Mouse (Mus musculus) forebrain, embryonic 11.5 days (tissue): ENCODE data around the gene Slc11a2. TPM values are rescaled to one million over a fixed set of nuclear protein-coding genes. Genes with fewer than 3 reads are reported as not detected.
"Not testable (repeated sequence)": the region's sequence is repeated elsewhere in the genome, so short reads cannot be mapped to it uniquely, and the experiment has no call there.

Experiments
- ATAC-seq: fragments of 200-750 bp; cut with Nextera tagmentation; replicated peaks from 2 replicates; pipeline ENCODE4 v1.8.0; 2017; ENCODE audit warnings: moderate TSS enrichment; ENCODE audit not compliant: low FRiP score
- DNase-seq: peaks from one replicate; pipeline ENCODE4 v3.0.0-alpha.2; 2017; ENCODE audit warnings: low spot score
- H3K27ac ChIP-seq: fragments of 300-500 bp; sonication (generic); 2 replicates; pipeline ENCODE4 v1.5.1; 2014; ENCODE audit warnings: low read depth, low read length
- H3K27me3 ChIP-seq: fragments of 300-500 bp; sonication (generic); 2 replicates; pipeline ENCODE4 v1.6.1; 2014; ENCODE audit warnings: mild to moderate bottlenecking, low read length, mixed read lengths; ENCODE audit not compliant: control insufficient read depth, insufficient read depth
- H3K36me3 ChIP-seq: fragments of 300-500 bp; sonication (generic); 2 replicates; pipeline ENCODE4 v1.6.1; 2014; ENCODE audit warnings: mild to moderate bottlenecking, low read length, moderate library complexity, mixed read lengths; ENCODE audit not compliant: control insufficient read depth, insufficient read depth
- H3K4me1 ChIP-seq: fragments of 300-500 bp; sonication (generic); replicated peaks from 2 replicates; pipeline ENCODE4 v1.6.1; 2014; ENCODE audit warnings: low read length, mixed read lengths; ENCODE audit not compliant: control insufficient read depth, insufficient read depth
- H3K4me2 ChIP-seq: fragments of 300-500 bp; sonication (generic); 2 replicates; pipeline ENCODE4 v1.6.1; 2014; ENCODE audit warnings: low read depth, mild to moderate bottlenecking, low read length, moderate library complexity, mixed read lengths; ENCODE audit not compliant: severe bottlenecking
- H3K4me3 ChIP-seq: fragments of 300-500 bp; sonication (generic); 2 replicates; pipeline ENCODE4 v1.5.1; 2014; ENCODE audit warnings: low read depth, low read length
- H3K9ac ChIP-seq: fragments of 300-500 bp; sonication (generic); 2 replicates; pipeline ENCODE4 v1.6.1; 2014; ENCODE audit warnings: low read length
- H3K9me3 ChIP-seq: fragments of 300-500 bp; sonication (generic); 2 replicates; pipeline ENCODE4 v1.6.1; 2016; ENCODE audit warnings: low read length, mixed read lengths; ENCODE audit not compliant: control insufficient read depth
- WGBS: fragments of 180-500 bp; shearing (Covaris S2); extraction: QIAGEN DNeasy Blood & Tissue Kit; methylation state at CpG from one replicate; pipeline ENCODE4 v1.1.7; 2014; 5-methylcytosine and 5-hydroxymethylcytosine counted together
- polyA plus RNA-seq: library from polyadenylated mRNA; unstranded; fragments of >200 nt; fragmentation: Nextera tagmentation; extraction: Ambion mirVana; gene quantifications from 2 replicates; pipeline ENCODE4 v1.2.1, GENCODE M21; 2014

Slc11a2 gene
- polyA plus RNA-seq, 1 experiment from 2014 or later, result 18.0 TPM

DNA sequence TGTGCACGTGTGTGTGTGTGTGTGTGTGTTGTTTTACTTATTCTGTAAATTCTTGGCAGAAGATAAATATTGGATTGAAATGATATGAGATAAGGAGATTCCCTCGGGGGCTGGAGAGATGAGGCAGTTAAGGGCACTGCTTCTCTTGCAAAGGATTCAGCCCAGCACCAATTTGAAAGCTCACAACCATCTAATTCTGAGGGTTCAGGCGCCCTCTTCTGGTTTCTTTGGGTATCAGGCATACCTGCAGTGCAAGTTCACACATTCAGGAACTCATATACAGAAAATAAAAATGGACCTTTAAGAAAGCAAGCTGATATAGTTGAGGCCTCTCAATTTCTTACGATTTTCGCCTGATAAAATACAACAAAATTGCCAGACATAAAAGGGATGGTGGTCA, 49.8 kb downstream of the Slc11a2 start:
- ATAC-seq, result no peak
- Histone ChIP-seq H3K4me3 (no peak overlapping the region), H3K36me3 (no peaks in the 10 kb centered on the region), H3K27ac (no peak overlapping the region), H3K27me3 (no peaks in the 10 kb centered on the region), H3K9me3 (no peaks in the 10 kb centered on the region), H3K9ac (no peak overlapping the region), H3K4me1 (no peaks in the 10 kb centered on the region), H3K4me2 (no peak overlapping the region)
- 44% methylated on average over 5 of the region's 5 CpGs for WGBS
- peak; percentile 71 for DNase-seq

DNA sequence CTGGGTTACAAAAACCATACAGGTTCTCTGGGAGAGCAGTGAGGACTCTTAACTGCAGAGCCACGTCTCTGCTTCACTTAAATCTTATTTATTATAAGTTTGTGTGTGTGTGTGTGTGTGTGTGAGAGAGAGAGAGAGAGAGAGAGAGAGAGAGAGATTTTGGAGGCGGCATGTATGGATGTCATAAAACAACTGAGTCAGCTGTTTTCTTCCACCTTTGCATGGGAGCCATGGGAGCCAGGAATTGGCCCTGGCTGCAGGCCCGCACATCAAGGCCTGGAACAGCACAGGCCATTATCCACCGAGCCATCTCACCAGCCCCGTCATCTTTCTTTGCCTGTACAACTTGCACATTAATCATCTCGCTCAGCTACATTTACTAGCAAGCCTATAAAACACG, 57.8 kb downstream of the Slc11a2 start:
- Histone ChIP-seq H3K4me3 (no peak overlapping the region), H3K9ac (no peak overlapping the region), H3K27ac (no peak overlapping the region), H3K36me3 (no peaks in the 10 kb centered on the region), H3K4me2 (no peak overlapping the region), H3K27me3 (no peaks in the 10 kb centered on the region), H3K9me3 (no peaks in the 10 kb centered on the region), H3K4me1 (no peaks in the 10 kb centered on the region)
- ATAC-seq (no peak), DNase-seq (no peak)
- WGBS, result 85% methylated on average over 7 of the region's 7 CpGs

- not testable (repeated sequence) for H3K36me3 ChIP-seq, H3K9ac ChIP-seq, H3K9me3 ChIP-seq, H3K4me3 ChIP-seq, H3K27me3 ChIP-seq, H3K4me2 ChIP-seq, H3K27ac ChIP-seq, H3K4me1 ChIP-seq, ATAC-seq
- WGBS, result 80% methylated on average over 9 of the region's 9 CpGs
- DNase-seq, result peak; percentile 14
These were observed 58.9 kb downstream of the Slc11a2 start for GRCm38 (mm10) chr15:100365967-100366366.

DNA sequence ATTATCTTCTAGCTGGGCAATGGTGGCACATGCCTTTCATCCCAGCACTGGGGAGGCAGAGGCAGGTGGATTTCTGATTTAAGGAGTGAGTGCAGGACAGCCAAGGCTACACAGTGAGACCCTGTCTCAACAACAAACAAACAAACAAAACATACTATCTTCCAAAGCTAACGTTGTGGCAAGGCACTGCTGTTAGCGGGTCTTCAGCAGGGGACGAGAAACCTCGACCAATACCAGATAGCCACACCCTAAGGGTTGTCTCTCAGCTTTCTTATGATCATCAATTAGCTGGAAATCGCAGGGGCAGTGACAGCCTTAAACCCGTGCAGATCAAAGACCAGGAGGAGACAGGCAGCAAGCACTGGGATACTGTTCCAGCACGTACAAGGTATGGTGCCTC, 60.6 kb downstream of the Slc11a2 start, which contains the start of gene Higd1c:
Gene Higd1c, plus strand, starts transcription at position 301 of the 400 bp plus-strand sequence.
- Histone ChIP-seq H3K9ac (no peak within 1 kb of the TSS), H3K4me3 (no peak within 1 kb of the TSS), H3K4me2 (no peak within 1 kb of the TSS), H3K36me3 (no peaks in the 10 kb centered on the region), H3K9me3 (no peaks in the 10 kb centered on the region), H3K4me1 (no peaks in the 10 kb centered on the region), H3K27ac (no peak within 1 kb of the TSS), H3K27me3 (no peaks in the 10 kb centered on the region)
- ATAC-seq (no peak), DNase-seq (no peak)
- WGBS, result 87% methylated on average over 7 of the region's 7 CpGs

DNA sequence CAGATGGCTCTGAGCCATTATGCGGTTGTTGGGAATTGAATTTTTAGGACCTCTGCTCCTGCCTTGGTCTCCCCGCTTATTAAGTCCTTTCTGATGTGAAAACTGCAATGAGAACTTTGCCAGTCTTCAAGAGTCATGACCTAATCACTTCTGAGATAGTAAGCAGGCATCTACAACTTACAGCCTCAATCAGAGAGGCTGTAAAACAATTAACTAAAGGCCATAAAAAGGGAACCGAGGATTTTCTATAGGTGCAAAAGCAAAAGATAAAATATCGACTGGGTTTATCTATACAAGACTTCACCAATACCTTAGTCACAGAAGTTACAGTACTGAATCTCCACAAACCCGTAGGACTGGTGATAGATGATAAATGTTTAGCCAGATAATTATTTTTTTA, 69.0 kb downstream of the Slc11a2 start:
- no peak for ATAC-seq
- 91% methylated on average over 5 of the region's 5 CpGs for WGBS

GRCm38 (mm10) chr15:100353399-100353798, 71.5 kb downstream of the Slc11a2 start:
- not testable (repeated sequence) for H3K9ac ChIP-seq, DNase-seq, H3K27ac ChIP-seq, H3K4me3 ChIP-seq, H3K36me3 ChIP-seq, H3K4me2 ChIP-seq, H3K4me1 ChIP-seq, H3K9me3 ChIP-seq, H3K27me3 ChIP-seq, ATAC-seq
- WGBS, result 85% methylated on average over 12 of the region's 22 CpGs

More for the DNA sequence above, 69.0 kb downstream of the Slc11a2 start:
- DNase-seq, result no peak
- Histone ChIP-seq H3K27me3 (no peaks in the 10 kb centered on the region), H3K4me2 (no peak overlapping the region), H3K36me3 (no peaks in the 10 kb centered on the region), H3K4me1 (no peaks in the 10 kb centered on the region), H3K27ac (no peak overlapping the region), H3K9ac (no peak overlapping the region), H3K4me3 (no peak overlapping the region), H3K9me3 (no peaks in the 10 kb centered on the region)

DNA sequence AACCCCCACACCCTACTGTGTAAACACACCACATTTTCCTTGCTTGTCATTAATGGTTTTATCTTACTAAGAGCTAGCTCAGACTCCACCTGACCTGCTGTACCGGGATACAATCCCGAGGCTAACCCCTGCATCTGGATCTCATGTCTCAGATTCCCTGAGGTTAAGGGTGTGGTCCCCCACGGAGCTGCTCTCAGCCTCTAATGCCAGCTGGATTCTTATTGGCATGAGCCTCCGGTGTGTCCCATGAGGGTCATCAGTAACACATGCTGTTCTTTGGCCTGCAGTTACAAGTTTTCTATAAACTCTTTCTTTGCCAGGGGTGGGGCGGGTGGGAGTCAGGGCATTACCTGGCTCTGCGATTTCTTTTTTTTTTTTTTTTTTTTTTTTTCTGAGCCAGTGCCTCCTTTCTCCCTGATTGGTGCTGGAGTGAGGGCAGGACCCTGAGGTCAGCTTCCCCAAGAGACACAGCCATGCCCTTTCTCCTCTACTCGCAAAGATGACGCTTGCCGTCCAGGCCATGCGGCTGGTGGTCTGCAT, 72.1 kb downstream of the Slc11a2 start, which contains the start of the genes Methig1 and Mettl7a2:
Gene Methig1, plus strand, starts transcription at position 439 of the 540 bp plus-strand sequence.
Gene Mettl7a2, plus strand, starts transcription at position 490 of the 540 bp plus-strand sequence.
- Histone ChIP-seq H3K27me3 (no peaks in the 10 kb centered on the region), H3K36me3 (no peaks in the 10 kb centered on the region), H3K4me1 (no peaks in the 10 kb centered on the region), H3K4me2 (no peak within 1 kb of the TSS), H3K27ac (no peak within 1 kb of the TSS), H3K4me3 (no peak within 1 kb of the TSS), H3K9ac (no peak within 1 kb of the TSS), H3K9me3 (no peaks in the 10 kb centered on the region)
- 82% methylated on average over 10 of the region's 10 CpGs for WGBS
- no peak for ATAC-seq
- DNase-seq, result no peak

- Histone ChIP-seq H3K4me3 (no peak overlapping the region), H3K9me3 (no peaks in the 10 kb centered on the region), H3K4me2 (no peak overlapping the region), H3K4me1 (no peaks in the 10 kb centered on the region), H3K36me3 (no peaks in the 10 kb centered on the region), H3K27me3 (no peaks in the 10 kb centered on the region), H3K9ac (no peak overlapping the region), H3K27ac (no peak overlapping the region)
- WGBS, result 74% methylated on average over 6 of the region's 6 CpGs
- ATAC-seq (no peak), DNase-seq (no peak)
These were observed 73.3 kb downstream of the Slc11a2 start for GRCm38 (mm10) chr15:100351501-100352060.

DNA sequence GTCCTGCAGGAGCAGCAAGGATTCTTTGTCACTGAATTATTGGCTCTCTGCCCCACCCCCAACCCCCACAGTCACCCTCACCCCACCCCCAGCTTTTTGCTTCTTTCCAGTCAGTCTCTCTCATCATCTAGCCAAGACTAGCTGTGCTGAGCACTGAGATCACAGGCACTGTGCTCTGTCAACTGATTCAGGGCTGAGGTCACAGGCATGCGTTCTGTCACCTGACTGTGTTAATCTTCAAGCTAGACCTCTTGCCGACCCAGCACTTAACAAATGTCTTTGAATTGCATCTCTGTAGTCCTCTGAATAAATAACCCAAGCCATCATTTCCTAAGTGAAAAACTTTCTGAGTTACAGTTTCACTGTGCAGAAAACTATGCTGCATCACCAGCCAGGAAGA, 75.4 kb downstream of the Slc11a2 start:
- no peak overlapping the region for H3K4me2 ChIP-seq
- no peaks in the 10 kb centered on the region for H3K27me3 ChIP-seq
- WGBS, result 73% methylated on average over 2 of the region's 2 CpGs
- H3K4me3 ChIP-seq, result no peak overlapping the region
- no peaks in the 10 kb centered on the region for H3K9me3 ChIP-seq
- H3K27ac ChIP-seq, result no peak overlapping the region
- H3K9ac ChIP-seq, result no peak overlapping the region
- no peaks in the 10 kb centered on the region for H3K36me3 ChIP-seq
- ATAC-seq (no peak), DNase-seq (no peak)
- H3K4me1 ChIP-seq, result no peaks in the 10 kb centered on the region
